Mouse (Mus musculus) lung, embryonic 14.5 days (tissue): ENCODE results near the gene 1700029I15Rik. TPM values are rescaled to one million over a fixed set of nuclear protein-coding genes. Genes with fewer than 3 reads are reported as not detected.

Experiments used
- ATAC-seq: fragments of 200-750 bp; cut with Nextera tagmentation; 2 replicates; pipeline ENCODE4 v1.8.0; 2017; ENCODE audit warnings: mild to moderate bottlenecking, moderate TSS enrichment, moderate library complexity; ENCODE audit not compliant: insufficient read depth
- DNase-seq: peaks from one replicate; pipeline ENCODE4 v3.0.0-alpha.2; 2015
- H3K27ac ChIP-seq: fragments of 300-500 bp; sonication (generic); 2 replicates; pipeline ENCODE4 v1.5.1; 2014; ENCODE audit warnings: low read depth, mild to moderate bottlenecking, moderate library complexity
- H3K27me3 ChIP-seq: fragments of 300-500 bp; sonication (generic); 2 replicates; pipeline ENCODE4 v1.6.1; 2014; ENCODE audit warnings: low read length, control low read depth; ENCODE audit not compliant: insufficient read depth
- H3K36me3 ChIP-seq: fragments of 300-500 bp; sonication (generic); 2 replicates; pipeline ENCODE4 v1.6.1; 2014; ENCODE audit warnings: control low read depth; ENCODE audit not compliant: insufficient read depth
- H3K4me1 ChIP-seq: fragments of 300-500 bp; sonication (generic); 2 replicates; pipeline ENCODE4 v1.6.1; 2014; ENCODE audit warnings: antibody characterized with exemption, control low read depth; ENCODE audit not compliant: insufficient read depth
- H3K4me2 ChIP-seq: fragments of 300-500 bp; sonication (generic); 2 replicates; pipeline ENCODE4 v1.6.1; 2014; ENCODE audit warnings: mild to moderate bottlenecking
- H3K4me3 ChIP-seq: fragments of 300-500 bp; sonication (generic); 2 replicates; pipeline ENCODE4 v1.5.1; 2014; ENCODE audit warnings: low read depth, low read length
- H3K9ac ChIP-seq: fragments of 300-500 bp; sonication (generic); 2 replicates; pipeline ENCODE4 v1.6.1; 2014
- H3K9me3 ChIP-seq: fragments of 300-500 bp; sonication (generic); 2 replicates; pipeline ENCODE4 v1.6.1; 2016; ENCODE audit warnings: low read depth, low read length, control low read depth
- CTCF ChIP-seq: IDR thresholded peaks from 2 replicates; pipeline ENCODE4 v1.5.1; 2016; ENCODE audit warnings: antibody characterized with exemption, low read depth
- WGBS: fragments of 180-500 bp; shearing (Covaris S2); extraction: QIAGEN DNeasy Blood & Tissue Kit; methylation state at CpG from one replicate; pipeline ENCODE4 v1.1.7; 2014; 5-methylcytosine and 5-hydroxymethylcytosine counted together
- polyA plus RNA-seq: library from polyadenylated mRNA; unstranded; fragments of >200 nt; fragmentation: Nextera tagmentation; extraction: Ambion mirVana; gene quantifications from 2 replicates; pipeline ENCODE4 v1.2.1, GENCODE M21; 2014

Gene 1700029I15Rik
- polyA plus RNA-seq, 1 experiment from 2014 or later = 1.1 TPM

GRCm38 (mm10) chr2:92388891-92389641, 6.7 kb downstream of the 1700029I15Rik start:
- peak overlapping the region; percentile 66 for H3K4me3 ChIP-seq
- no peaks in the 10 kb centered on the region for H3K9me3 ChIP-seq
- H3K4me2 ChIP-seq = peak overlapping the region; percentile 84
- TF ChIP-seq CTCF = peak; percentile 20; the same call in 1 of the 2 replicates
- WGBS = under 1% methylated on average over 60 of the region's 62 CpGs
- H3K36me3 ChIP-seq = peaks cover 30% of the 10 kb centered on the region
- H3K27ac ChIP-seq = peak overlapping the region; percentile 78
- DNase-seq = peak; percentile 95
- peak overlapping the region; percentile 62 for H3K9ac ChIP-seq
- no peaks in the 10 kb centered on the region for H3K27me3 ChIP-seq
- peak; percentile 91 for ATAC-seq
- peaks cover 24% of the 10 kb centered on the region; the same call in 1 of the 2 replicates for H3K4me1 ChIP-seq

DNA sequence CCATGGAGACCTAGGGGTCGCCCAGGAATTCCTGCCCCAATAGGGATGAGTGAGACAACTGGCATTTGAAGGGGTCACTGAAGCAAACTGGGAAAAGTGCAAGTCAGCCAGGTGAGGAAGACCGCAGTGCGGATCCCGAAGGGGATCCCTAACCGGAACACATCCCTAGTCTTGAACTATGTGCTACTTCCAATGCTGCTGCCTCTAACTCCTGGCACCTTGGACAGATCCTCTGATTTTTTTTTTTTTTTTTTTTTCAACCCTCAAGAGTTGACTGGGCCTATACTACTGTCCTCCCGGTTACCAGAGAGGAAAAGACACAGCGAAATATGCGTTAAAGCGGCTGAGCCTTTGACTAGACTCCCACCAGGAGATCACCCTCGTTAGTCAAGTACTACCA, 7.3 kb downstream of the 1700029I15Rik start:
- H3K9ac ChIP-seq = no peak overlapping the region
- H3K4me1 ChIP-seq = peaks cover 24% of the 10 kb centered on the region; the same call in 1 of the 2 replicates
- WGBS = 4% methylated on average over 10 of the region's 10 CpGs
- TF ChIP-seq CTCF = no peak
- H3K36me3 ChIP-seq = peaks cover 24% of the 10 kb centered on the region
- ATAC-seq (peak; percentile 23), DNase-seq (no peak)
- no peaks in the 10 kb centered on the region for H3K9me3 ChIP-seq
- no peak overlapping the region; the same call in 1 of the 2 replicates for H3K27ac ChIP-seq
- peak overlapping the region; percentile 84 for H3K4me2 ChIP-seq
- peak overlapping the region; percentile 66 for H3K4me3 ChIP-seq
- H3K27me3 ChIP-seq = no peaks in the 10 kb centered on the region

- Histone ChIP-seq H3K4me2 (no peak overlapping the region), H3K36me3 (peaks cover 17% of the 10 kb centered on the region), H3K4me1 (peaks cover 24% of the 10 kb centered on the region; the same call in 1 of the 2 replicates), H3K27me3 (no peaks in the 10 kb centered on the region), H3K4me3 (no peak overlapping the region), H3K9me3 (no peaks in the 10 kb centered on the region), H3K27ac (no peak overlapping the region), H3K9ac (no peak overlapping the region)
- 71% methylated on average over 6 of the region's 6 CpGs for WGBS
- ATAC-seq (no peak), DNase-seq (no peak)
- no peak for TF ChIP-seq CTCF
Measured at GRCm38 (mm10) chr2:92390206-92390930, 8.0 kb downstream of the 1700029I15Rik start.

DNA sequence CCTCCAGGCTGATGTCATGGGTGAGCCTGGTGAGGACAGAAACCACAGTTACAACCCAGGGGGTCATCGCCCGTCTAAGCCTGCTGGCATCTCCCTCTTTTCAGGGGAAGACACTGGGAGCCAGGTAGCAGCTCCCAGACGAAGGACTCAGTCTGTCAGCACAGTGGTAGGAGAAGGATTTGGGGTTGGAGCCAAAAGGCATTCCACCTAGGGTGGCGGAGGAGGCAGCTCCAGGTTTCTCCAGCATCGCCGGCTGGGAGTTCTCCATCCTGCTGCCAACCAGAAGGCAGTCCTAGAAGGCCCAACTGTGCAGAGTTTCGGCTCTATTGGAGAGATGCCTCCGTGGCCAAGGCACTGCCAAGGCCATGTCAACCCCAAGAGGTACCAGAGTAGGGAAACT, 8.8 kb downstream of the 1700029I15Rik start:
- H3K27ac ChIP-seq = no peak overlapping the region
- ATAC-seq = no peak
- no peak overlapping the region; the same call in 1 of the 2 replicates for H3K4me2 ChIP-seq
- H3K9ac ChIP-seq = no peak overlapping the region
- no peaks in the 10 kb centered on the region for H3K27me3 ChIP-seq
- no peaks in the 10 kb centered on the region for H3K9me3 ChIP-seq
- H3K36me3 ChIP-seq = peaks cover 9% of the 10 kb centered on the region
- H3K4me3 ChIP-seq = no peak overlapping the region
- WGBS = 86% methylated on average over 8 of the region's 8 CpGs
- no peak for TF ChIP-seq CTCF
- DNase-seq = no peak
- peaks cover 24% of the 10 kb centered on the region; the same call in 1 of the 2 replicates for H3K4me1 ChIP-seq

DNA sequence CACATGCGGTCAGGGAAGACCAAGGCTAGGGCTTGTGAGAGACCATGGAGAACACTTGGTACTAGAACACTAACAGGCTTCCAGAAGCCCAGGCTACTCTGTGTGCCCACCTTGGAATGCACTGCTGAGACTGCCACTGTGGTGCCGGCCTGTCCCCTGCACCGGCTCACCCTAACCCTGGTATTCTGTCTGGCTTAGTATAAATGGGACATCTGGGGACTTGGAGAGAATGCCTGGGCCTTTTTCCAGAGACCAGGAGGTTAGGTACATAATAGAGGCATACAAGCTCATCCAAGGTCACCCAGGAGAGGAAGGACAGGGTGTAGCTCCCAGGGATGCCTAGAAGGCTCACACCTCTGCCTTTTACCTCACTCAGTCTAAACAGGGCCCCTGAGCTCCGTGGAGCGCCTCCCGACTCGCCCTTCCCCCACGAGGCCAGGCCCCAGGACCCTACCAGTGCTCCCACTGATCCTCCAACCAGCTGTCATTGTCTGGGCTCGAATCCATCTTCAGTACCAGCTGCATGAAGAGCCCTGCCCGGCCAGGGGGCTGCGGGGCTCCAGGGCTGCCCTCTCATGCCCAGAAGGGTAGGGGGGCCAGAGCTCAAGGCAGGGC, 9.5 kb downstream of the 1700029I15Rik start:
- DNase-seq = no peak
- H3K9ac ChIP-seq = peak overlapping the region; percentile 44; the same call in 1 of the 2 replicates
- no peaks in the 10 kb centered on the region for H3K27me3 ChIP-seq
- H3K36me3 ChIP-seq = peaks cover 3% of the 10 kb centered on the region; the same call in 1 of the 2 replicates
- WGBS = 21% methylated on average over 11 of the region's 11 CpGs
- no peaks in the 10 kb centered on the region for H3K9me3 ChIP-seq
- no peak for ATAC-seq
- no peak for TF ChIP-seq CTCF
- peak overlapping the region; percentile 56 for H3K4me2 ChIP-seq
- peak overlapping the region; percentile 45; the same call in 1 of the 2 replicates for H3K27ac ChIP-seq
- peak overlapping the region; percentile 27 for H3K4me3 ChIP-seq
- peaks cover 24% of the 10 kb centered on the region; the same call in 1 of the 2 replicates for H3K4me1 ChIP-seq

DNA sequence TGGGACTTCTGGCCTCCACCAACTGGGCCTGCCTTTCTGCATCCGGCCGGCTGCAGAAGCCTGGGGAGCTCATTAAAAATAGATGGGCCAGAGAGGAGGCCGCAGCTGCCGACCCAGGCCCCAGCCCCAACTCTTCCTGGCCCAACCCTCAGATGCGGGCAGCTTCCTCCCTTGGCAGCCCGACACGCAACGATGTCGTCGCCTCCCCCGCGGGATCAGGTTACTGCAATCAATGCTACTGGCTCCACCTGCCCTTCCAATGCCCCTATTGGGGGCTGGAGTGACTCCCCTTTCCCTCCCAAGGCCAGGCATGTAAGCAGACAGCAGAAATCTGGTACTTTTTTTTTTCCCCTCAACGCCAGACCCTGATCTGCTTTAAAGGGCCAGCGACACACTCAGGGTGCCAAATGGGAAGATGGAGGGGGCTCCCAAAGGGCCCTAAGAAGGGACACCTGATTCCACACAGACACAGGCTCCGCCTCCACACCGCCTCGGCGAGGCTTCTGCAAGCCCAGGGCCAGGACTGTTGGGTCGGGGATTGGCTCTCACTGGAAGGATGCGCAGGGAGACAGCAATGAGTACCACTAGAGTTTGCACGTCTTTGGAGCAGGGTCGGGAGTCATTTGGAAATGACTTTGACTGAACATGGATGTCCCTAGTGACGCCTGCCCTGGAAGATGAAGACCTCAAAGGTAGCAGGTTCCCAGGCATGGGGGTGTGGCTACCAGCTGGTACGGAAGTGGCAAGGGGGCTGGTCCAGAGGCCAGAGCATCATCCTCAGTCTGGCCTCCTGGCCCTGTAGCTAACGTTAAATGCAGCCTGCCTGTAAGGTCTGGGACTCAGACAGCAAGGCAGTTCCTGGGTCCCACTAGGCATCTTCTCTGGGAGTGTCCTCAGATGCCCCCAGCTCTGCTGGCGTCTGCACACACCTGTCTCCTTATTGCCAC, 10.3 kb downstream of the 1700029I15Rik start:
- WGBS = 4% methylated on average over 26 of the region's 26 CpGs
- H3K36me3 ChIP-seq = no peaks in the 10 kb centered on the region
- DNase-seq = peak; percentile 58
- ATAC-seq = no peak
- peak overlapping the region; percentile 56 for H3K4me2 ChIP-seq
- H3K9ac ChIP-seq = peak overlapping the region; percentile 44; the same call in 1 of the 2 replicates
- H3K27me3 ChIP-seq = no peaks in the 10 kb centered on the region
- peak overlapping the region; percentile 45; the same call in 1 of the 2 replicates for H3K27ac ChIP-seq
- H3K4me3 ChIP-seq = peak overlapping the region; percentile 27
- H3K4me1 ChIP-seq = peaks cover 24% of the 10 kb centered on the region; the same call in 1 of the 2 replicates
- H3K9me3 ChIP-seq = no peaks in the 10 kb centered on the region
- TF ChIP-seq CTCF = no peak
